22 mouse cellular contexts compared by ENCODE assay signal in the genomic region with DNA sequence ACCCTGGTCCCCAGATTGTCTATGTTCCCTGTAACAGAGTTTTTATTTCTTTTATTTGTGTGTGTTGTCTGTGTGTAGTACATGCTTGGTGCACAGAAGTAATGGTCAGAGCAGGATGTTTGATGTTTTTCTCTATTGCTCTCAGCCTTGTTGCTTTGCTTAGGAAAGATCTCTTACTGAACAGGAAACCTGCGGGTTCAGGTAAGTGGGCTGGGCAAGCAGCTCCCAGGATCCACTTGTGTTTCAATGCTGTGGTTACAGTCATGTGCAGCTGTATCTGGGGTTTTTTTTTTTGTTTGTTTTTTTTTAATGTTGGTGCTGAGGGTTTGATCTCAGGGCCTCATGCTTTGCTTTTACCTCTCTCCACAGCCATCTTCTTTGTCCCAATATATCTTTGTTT. TPM values are rescaled to one million over a fixed set of nuclear protein-coding genes. Genes with fewer than 3 reads are reported as not detected.
DNase-seq lines count a peak whose midpoint lies in the region; TF ChIP-seq lines count a peak whose summit lies in the region.
"Had no signal": no experiment of that assay in that cellular context is flagged by ENCODE, and none has a peak within 500 bp of the region (broad histone marks: within the 10 kb centered on the region; RNA-seq: fewer than 3 reads in every experiment).

No protein-coding gene starts in this region.

- peaks cover 20% of the 10 kb centered on the region for H3K4me1 ChIP-seq in thymus, adult 2 months (replicated peaks; ENCODE audit: control insufficient read depth, insufficient read depth, low read length)
- H3K4me1 ChIP-seq: embryonic facial prominence, embryonic 13.5 days had no signal

- no peaks in the 10 kb centered on the region for H3K27me3 ChIP-seq in thymus, adult 2 months (ENCODE audit: control insufficient read depth, insufficient read depth, low read length)
- H3K27me3 ChIP-seq: hindbrain, embryonic 15.5 days had no signal

- DNase-seq in CD4-positive helper T cell, adult 2 months (ENCODE audit: low read depth, low spot score): peak; percentile 58
- peak; percentile 45 for DNase-seq in induced T-regulatory cell, adult 2 months (ENCODE audit: low read depth)
- peak; percentile 34 for DNase-seq in thymus, adult 2 months
- DNase-seq in thymus, postnatal 36 days: peak; percentile 31 to 56
- no peak for DNase-seq in right cerebral cortex, postnatal 4 days
- no peak for DNase-seq in urinary bladder, postnatal 10 days (ENCODE audit: low spot score)
- DNase-seq in urinary bladder, postnatal 36 days (ENCODE audit: low spot score in 2 of 2): no peak
- DNase-seq: adrenal gland, adult 8-10 months; adrenal gland, postnatal 36 days; B cell, adult 2 months; cerebellum, adult 11 months; cerebellum, adult 8-10 months; cerebellum, postnatal 14 days; gastrocnemius, adult 2 months; gastrocnemius, postnatal 36 days; heart, adult 11 months; heart, postnatal 36 days had no signal

- no peak overlapping the region for H3K4me3 ChIP-seq in thymus, adult 2 months (ENCODE audit: control insufficient read depth, insufficient read depth, low read length)
- H3K4me3 ChIP-seq: embryonic facial prominence, embryonic 13.5 days; forebrain, embryonic 10.5 days; gastrocnemius, adult 2 months; heart, embryonic 13.5 days; hindbrain, embryonic 15.5 days had no signal

- TF ChIP-seq CTCF in thymus, adult 2 months (IDR thresholded peaks at IDR 0.05; ENCODE audit: borderline replicate concordance, control insufficient read depth, extremely low read depth, insufficient read depth, low read length, poor library complexity): no peak

- H3K36me3 ChIP-seq in thymus, adult 2 months (ENCODE audit: control insufficient read depth, insufficient read depth, low read length): no peaks in the 10 kb centered on the region
- H3K36me3 ChIP-seq: embryonic facial prominence, embryonic 13.5 days; forebrain, embryonic 10.5 days; heart, embryonic 13.5 days; hindbrain, embryonic 15.5 days had no signal

- WGBS in thymus, adult 2 months: 13% methylated on average over 1 of the region's 1 CpGs

- no peak for TF ChIP-seq POLR2A in thymus, adult 2 months (IDR thresholded peaks at IDR 0.05; ENCODE audit: control insufficient read depth, extremely low read depth, insufficient read depth, low read length, poor library complexity)

- no peak overlapping the region for H3K27ac ChIP-seq in thymus, adult 2 months (ENCODE audit: control insufficient read depth, insufficient read depth, low read length)
- H3K27ac ChIP-seq: embryonic facial prominence, embryonic 13.5 days; forebrain, embryonic 10.5 days; gastrocnemius, adult 2 months; heart, embryonic 13.5 days; hindbrain, embryonic 15.5 days had no signal

RNA-seq across cellular contexts. Expression of gene Nyx, which starts 7.1 kb away (rescaled TPM):
- polyA plus RNA-seq in thymus, adult 2 months (2012; rRNA removed): 0.94 and 0.98 TPM in 2 replicates
- polyA plus RNA-seq: hindbrain, embryonic 11.5 days had no signal

Comparison
In these comparisons a context has a peak if more than half of its experiments do, and no peak if none do; other contexts are left out.
1. DNase-seq: peak in CD4-positive helper T cell, adult 2 months (single experiment), induced T-regulatory cell, adult 2 months (single experiment), thymus, adult 2 months (single experiment) and thymus, postnatal 36 days (2 of 2); none in right cerebral cortex, postnatal 4 days (single experiment), urinary bladder, postnatal 10 days (single experiment) and urinary bladder, postnatal 36 days (0 of 2).